Comparison of ENCODE assay signal across 8 mouse cellular contexts in genomic region chr1:176812491-176813291, GRCm38 (mm10). TPM values are rescaled to one million over a fixed set of nuclear protein-coding genes. Genes with fewer than 3 reads are reported as not detected.
A peak's percentile ranks its signal among the peaks of the same experiment; 100 is the strongest.
DNase-seq lines count a peak whose midpoint lies in the region; ATAC-seq and TF ChIP-seq lines count a peak whose summit lies in the region.

No protein-coding gene starts in this region.

- H3K36me3 ChIP-seq in heart, embryonic 12.5 days, result no peaks in the 10 kb centered on the region
- H3K36me3 ChIP-seq in E14TG2a.4 (ENCODE audit: insufficient read depth, low read length), result no peaks in the 10 kb centered on the region
- no peaks in the 10 kb centered on the region for H3K36me3 ChIP-seq in forebrain, embryonic 16.5 days (ENCODE audit: control insufficient read depth, insufficient read depth)
- no peaks in the 10 kb centered on the region for H3K36me3 ChIP-seq in liver, postnatal 0 days (replicated peaks; ENCODE audit: insufficient read depth, low read length)

- DNase-seq in heart, adult 8-10 months (ENCODE audit: low spot score), result no peak
- no peak for DNase-seq in liver, postnatal 0 days
- DNase-seq in gastrocnemius, postnatal 10 days, result no peak
- DNase-seq in embryo, embryonic 10.5 days (ENCODE audit: low spot score), result no peak

- 13% methylated on average over 11 of the region's 11 CpGs for WGBS in heart, embryonic 12.5 days
- WGBS in forebrain, embryonic 16.5 days, result 12% methylated on average over 11 of the region's 11 CpGs
- 12% methylated on average over 11 of the region's 11 CpGs for WGBS in liver, postnatal 0 days (ENCODE audit: insufficient replicate concordance)

- peak overlapping the region; percentile 74 for H3K4me2 ChIP-seq in heart, embryonic 12.5 days
- peak overlapping the region; percentile 50 for H3K4me2 ChIP-seq in forebrain, embryonic 16.5 days (ENCODE audit: low read length)
- peak overlapping the region; percentile 89 for H3K4me2 ChIP-seq in liver, postnatal 0 days (ENCODE audit: low read depth, low read length)

- no peaks in the 10 kb centered on the region for H3K9me3 ChIP-seq in heart, embryonic 12.5 days (replicated peaks)
- no peaks in the 10 kb centered on the region for H3K9me3 ChIP-seq in E14TG2a.4 (ENCODE audit: low read length)
- H3K9me3 ChIP-seq in forebrain, embryonic 16.5 days (ENCODE audit: control insufficient read depth, low read length), result no peaks in the 10 kb centered on the region
- H3K9me3 ChIP-seq in liver, postnatal 0 days (ENCODE audit: low read length), result no peaks in the 10 kb centered on the region

- no peak for TF ChIP-seq EP300 in liver, postnatal 0 days (IDR thresholded peaks at IDR 0.05; ENCODE audit: low read depth)

- peak overlapping the region; percentile 98 for H3K9ac ChIP-seq in heart, embryonic 12.5 days
- peak overlapping the region; percentile 100 for H3K9ac ChIP-seq in forebrain, embryonic 16.5 days (replicated peaks; ENCODE audit: low read depth, low read length)
- H3K9ac ChIP-seq in liver, postnatal 0 days (replicated peaks), result peak overlapping the region; percentile 93

- peak overlapping the region; percentile 98 for H3K4me3 ChIP-seq in heart, embryonic 12.5 days
- peak overlapping the region; percentile 96 for H3K4me3 ChIP-seq in E14TG2a.4 (replicated peaks; ENCODE audit: low read length)
- peak overlapping the region; percentile 73 for H3K4me3 ChIP-seq in forebrain, embryonic 16.5 days (replicated peaks; ENCODE audit: low read length)
- peak overlapping the region; percentile 97 for H3K4me3 ChIP-seq in liver, postnatal 0 days (ENCODE audit: low read depth, low read length)

- H3K27ac ChIP-seq in heart, embryonic 12.5 days (ENCODE audit: poor library complexity, severe bottlenecking), result peak overlapping the region; percentile 100
- peak overlapping the region; percentile 100 for H3K27ac ChIP-seq in forebrain, embryonic 16.5 days (ENCODE audit: low read length)
- H3K27ac ChIP-seq in liver, postnatal 0 days (ENCODE audit: low read depth), result peak overlapping the region; percentile 94

- no peaks in the 10 kb centered on the region for H3K27me3 ChIP-seq in heart, embryonic 12.5 days (replicated peaks)
- H3K27me3 ChIP-seq in E14TG2a.4 (ENCODE audit: insufficient read depth, low read length), result no peaks in the 10 kb centered on the region
- H3K27me3 ChIP-seq in forebrain, embryonic 16.5 days (replicated peaks; ENCODE audit: control insufficient read depth, insufficient read depth, low read length), result no peaks in the 10 kb centered on the region
- no peaks in the 10 kb centered on the region for H3K27me3 ChIP-seq in liver, postnatal 0 days (ENCODE audit: insufficient read depth, low read length)

- TF ChIP-seq CTCF in E14TG2a.4 (conservative IDR thresholded peaks at IDR 0.05; ENCODE audit: low read length), result no peak
- TF ChIP-seq CTCF in liver, postnatal 0 days (IDR thresholded peaks at IDR 0.05; ENCODE audit: low read depth), result no peak

- H3K4me1 ChIP-seq in heart, embryonic 12.5 days (replicated peaks), result peaks cover 14% of the 10 kb centered on the region
- peaks cover 33% of the 10 kb centered on the region for H3K4me1 ChIP-seq in E14TG2a.4 (replicated peaks; ENCODE audit: low read depth, low read length)
- peaks cover 25% of the 10 kb centered on the region for H3K4me1 ChIP-seq in forebrain, embryonic 16.5 days (replicated peaks; ENCODE audit: control insufficient read depth, insufficient read depth, low read length)
- peaks cover 17% of the 10 kb centered on the region for H3K4me1 ChIP-seq in liver, postnatal 0 days (ENCODE audit: insufficient read depth)

- ATAC-seq in heart, embryonic 12.5 days (ENCODE audit: insufficient number of reproducible peaks, low FRiP score), result no peak
- no peak for ATAC-seq in forebrain, embryonic 16.5 days
- ATAC-seq in liver, postnatal 0 days, result no peak
- no peak for ATAC-seq in activated CD4-positive, CD25-positive, alpha-beta regulatory T cell, adult 4 months

RNA-seq across cellular contexts. Expression of gene Cep170, which starts 1.2 kb away (rescaled TPM):
- 29.6 and 33.1 TPM in 2 replicates for polyA plus RNA-seq in heart, embryonic 12.5 days (2016; fragmentation: Nextera tagmentation; extraction: Ambion mirVana)
- total RNA-seq in heart, adult 8-10 months (2022), result 10 to 100 TPM; 16.7 to 22.9 (median 20.5) TPM
- 152 and 166 TPM in 2 replicates for polyA plus RNA-seq in forebrain, embryonic 16.5 days (2015; fragmentation: Nextera tagmentation; extraction: Ambion mirVana)
- 2.6 and 4.4 TPM in 2 replicates for polyA plus RNA-seq in liver, postnatal 0 days (2015; fragmentation: Nextera tagmentation; extraction: Ambion mirVana)
- 10 to 100 TPM; 12.5 to 16.1 TPM for polyA plus RNA-seq in activated CD4-positive, CD25-positive, alpha-beta regulatory T cell, adult 4 months (2017; shearing (Covaris generic))
- total RNA-seq in gastrocnemius, postnatal 10 days (2021), result 10 to 100 TPM; 23.6 to 32.7 TPM

RNA-seq across cellular contexts. Expression of gene Sdccag8, which starts 1.8 kb away (rescaled TPM):
- 9.0 and 10.0 TPM in 2 replicates for polyA plus RNA-seq in heart, embryonic 12.5 days (2016; fragmentation: Nextera tagmentation; extraction: Ambion mirVana)
- 1 to 10 TPM; 3.4 to 5.7 (median 4.1) TPM for total RNA-seq in heart, adult 8-10 months (2022)
- polyA plus RNA-seq in forebrain, embryonic 16.5 days (2015; fragmentation: Nextera tagmentation; extraction: Ambion mirVana), result 33.9 and 34.0 TPM in 2 replicates
- 4.2 and 4.5 TPM in 2 replicates for polyA plus RNA-seq in liver, postnatal 0 days (2015; fragmentation: Nextera tagmentation; extraction: Ambion mirVana)
- 10 to 100 TPM; 22.7 to 23.9 TPM for polyA plus RNA-seq in activated CD4-positive, CD25-positive, alpha-beta regulatory T cell, adult 4 months (2017; shearing (Covaris generic))
- 1 to 10 TPM; 7.2 to 7.6 TPM for total RNA-seq in gastrocnemius, postnatal 10 days (2021)
